Mouse (Mus musculus) CH12.LX (cell line): ENCODE data around the gene Acd. TPM values are rescaled to one million over a fixed set of nuclear protein-coding genes. Genes with fewer than 3 reads are reported as not detected.

Source experiments
- DNase-seq: peaks from one replicate; pipeline ENCODE4 v3.0.0-alpha.2; 2013; ENCODE audit errors: extremely low read depth
- H3K27ac ChIP-seq: 2 replicates; pipeline ENCODE4 v1.5.1; 2012; ENCODE audit warnings: low read depth, mild to moderate bottlenecking, control low read depth, moderate library complexity; ENCODE audit not compliant: insufficient read depth
- H3K27me3 ChIP-seq: replicated peaks from 2 replicates; pipeline ENCODE3; 2012; ENCODE audit warnings: inconsistent platforms
- H3K36me3 ChIP-seq, 2 experiments: replicated peaks in 1 of 2; 2 replicates each; pipeline versions ENCODE3 to v1.6.1; 2012; ENCODE audit warnings: inconsistent platforms in 1 of 2, low read length in 1 of 2, mild to moderate bottlenecking in 1 of 2, mixed read lengths in 1 of 2, moderate library complexity in 1 of 2; ENCODE audit not compliant: control insufficient read depth in 1 of 2, insufficient read depth in 1 of 2
- H3K4me1 ChIP-seq, 2 experiments: 2 replicates each; pipeline ENCODE4 v1.6.1; 2012; ENCODE audit warnings: inconsistent platforms in 1 of 2, moderate library complexity in 1 of 2; ENCODE audit not compliant: insufficient read depth in 2 of 2, control insufficient read depth in 1 of 2
- H3K4me2 ChIP-seq: 2 replicates; pipeline ENCODE4 v1.6.1; 2012; ENCODE audit warnings: low read depth, mild to moderate bottlenecking, control low read depth; ENCODE audit not compliant: poor library complexity, insufficient read depth, severe bottlenecking
- H3K4me3 ChIP-seq, 3 experiments: fragments of 150-350 bp in 1 of 3; sonication (generic) in 1 of 3; replicated peaks in 1 of 3; 2 replicates each; pipeline versions ENCODE3 to v1.5.1; 2011 to 2012; ENCODE audit warnings: low read depth in 2 of 3, low read length in 2 of 3, mild to moderate bottlenecking in 2 of 3, moderate library complexity in 2 of 3, control low read depth in 1 of 3, improper control_type of control experiment in 1 of 3, inconsistent platforms in 1 of 3, mixed read lengths in 1 of 3; ENCODE audit not compliant: poor library complexity in 1 of 3
- H3K79me2 ChIP-seq: replicated peaks from 2 replicates; pipeline ENCODE4 v1.6.1; 2012; ENCODE audit warnings: mild to moderate bottlenecking, moderate library complexity; ENCODE audit not compliant: control insufficient read depth, poor library complexity, insufficient read depth, severe bottlenecking; ENCODE audit errors: extremely low read depth
- H3K9ac ChIP-seq: 2 replicates; pipeline ENCODE4 v1.6.1; 2012; ENCODE audit warnings: low read depth, mild to moderate bottlenecking, control low read depth, moderate library complexity; ENCODE audit not compliant: insufficient read depth
- H3K9me3 ChIP-seq: replicated peaks from 2 replicates; pipeline ENCODE3; 2012; ENCODE audit warnings: low read length, inconsistent platforms, mixed read lengths
- BHLHE40 ChIP-seq: IDR thresholded peaks from 2 replicates; pipeline ENCODE4 v1.6.1; 2011; ENCODE audit warnings: mild to moderate bottlenecking, low read depth, low read length, improper control_type of control experiment
- EP300 ChIP-seq: IDR thresholded peaks from 2 replicates; pipeline ENCODE4 v1.6.1; 2011; ENCODE audit warnings: low read length, improper control_type of control experiment
- GABPA ChIP-seq: IDR thresholded peaks from 2 replicates; pipeline ENCODE4 v1.6.1; 2012; ENCODE audit warnings: low read depth, low read length, improper control_type of control experiment, inconsistent platforms; ENCODE audit not compliant: insufficient replicate concordance
- HCFC1 ChIP-seq: IDR thresholded peaks from 2 replicates; pipeline ENCODE4 v1.6.1; 2012; ENCODE audit warnings: low read depth, mild to moderate bottlenecking, inconsistent platforms, low read length, improper control_type of control experiment
- IRF4 ChIP-seq: IDR thresholded peaks from 2 replicates; pipeline ENCODE4 v1.6.1; 2014; ENCODE audit warnings: low read depth, mild to moderate bottlenecking, inconsistent platforms, low read length, improper control_type of control experiment
- MAX ChIP-seq: IDR thresholded peaks from 2 replicates; pipeline ENCODE4 v1.6.1; 2011; ENCODE audit warnings: low read length, improper control_type of control experiment
- MAZ ChIP-seq: IDR thresholded peaks from 2 replicates; pipeline ENCODE4 v1.6.1; 2012; ENCODE audit warnings: low read depth, mild to moderate bottlenecking, inconsistent platforms, low read length, improper control_type of control experiment, moderate library complexity
- MEF2A ChIP-seq: IDR thresholded peaks from 2 replicates; pipeline ENCODE4 v1.6.1; 2014; ENCODE audit warnings: low read depth, mild to moderate bottlenecking, inconsistent platforms, low read length, improper control_type of control experiment, borderline replicate concordance
- NRF1 ChIP-seq: IDR thresholded peaks from 2 replicates; pipeline ENCODE4 v1.6.1; 2014; ENCODE audit warnings: low read depth, mild to moderate bottlenecking, inconsistent platforms, low read length, improper control_type of control experiment, moderate library complexity
- POLR2A ChIP-seq: IDR thresholded peaks from 2 replicates; pipeline ENCODE4 v1.6.1; 2011; ENCODE audit warnings: low read depth, mild to moderate bottlenecking, improper control_type of control experiment, low read length
- SIN3A ChIP-seq: IDR thresholded peaks from 2 replicates; pipeline ENCODE4 v1.6.1; 2012; ENCODE audit warnings: low read length, improper control_type of control experiment, inconsistent platforms
- TBP ChIP-seq: conservative IDR thresholded peaks from 2 replicates; pipeline ENCODE4 v1.6.1; 2011; ENCODE audit warnings: low read depth, low read length, improper control_type of control experiment
- UBTF ChIP-seq: IDR thresholded peaks from 2 replicates; pipeline ENCODE4 v1.6.1; 2012; ENCODE audit warnings: low read depth, mild to moderate bottlenecking, inconsistent platforms, low read length, improper control_type of control experiment, moderate library complexity
- USF1 ChIP-seq: IDR thresholded peaks from 2 replicates; pipeline ENCODE4 v1.6.1; 2014; ENCODE audit warnings: low read depth, mild to moderate bottlenecking, inconsistent platforms, low read length, improper control_type of control experiment
- USF2 ChIP-seq: conservative IDR thresholded peaks from 2 replicates; pipeline ENCODE4 v1.6.1; 2011; ENCODE audit warnings: low read depth, low read length, improper control_type of control experiment
- ZKSCAN1 ChIP-seq: IDR thresholded peaks from 2 replicates; pipeline ENCODE4 v1.6.1; 2012; ENCODE audit warnings: low read depth, inconsistent platforms, low read length, improper control_type of control experiment, borderline replicate concordance
- ZNF384 ChIP-seq: IDR thresholded peaks from 2 replicates; pipeline ENCODE4 v1.6.1; 2012; ENCODE audit warnings: low read depth, low read length, improper control_type of control experiment, inconsistent platforms
- dilution Hi-C: fragments of 300-500 bp; cut with MboI; formaldehyde crosslinking; loops from 2 replicates; pipeline ENCODE4 v1.14.3; 2020; ENCODE audit warnings: low sequenced_read_pairs; ENCODE audit not compliant: extremely low pct_unique_long_range_greater_than_20kb, extremely low pct_ligation_motif_present
- in situ Hi-C: fragments of 300-500 bp; cut with MboI; formaldehyde crosslinking; loops from 3 replicates; pipeline ENCODE4 v1.14.3; 2019; ENCODE audit warnings: low sequenced_read_pairs, low pct_ligation_motif_present, low pct_unique_long_range_greater_than_20kb, mixed read lengths
- polyA plus RNA-seq: library from polyadenylated mRNA; unstranded; fragments of >175 nt; gene quantifications from 2 replicates; pipeline ENCODE4 v1.2.1, GENCODE M21; 2012; ENCODE audit warnings: low read depth; ENCODE audit not compliant: insufficient read length
- total RNA-seq, 2 experiments: library from RNA; depleted of rRNA; stranded (reverse); fragments of 300-350 nt in 1 of 2; fragments of >200 nt in 1 of 2; gene quantifications; 2 replicates each; pipeline ENCODE4 v1.2.3; 2012 to 2014

Gene Acd
- total and polyA plus RNA-seq, 3 experiments = 5.2 to 40.0 (median 11.9) TPM

GRCm38 (mm10) chr8:105699488-105700215 is 1.2 kb downstream of the Acd start:
- in situ Hi-C loops = loop anchor here (5.0 to 25.0 kb wide), 2 partner anchors 102 to 338 kb away; no protein-coding TSS in a partner anchor
- Histone ChIP-seq H3K27ac (no peak overlapping the region), H3K9me3 (no peaks in the 10 kb centered on the region), H3K79me2 (no peaks in the 10 kb centered on the region), H3K27me3 (no peaks in the 10 kb centered on the region), H3K36me3 (peaks cover 64 to 80% of the 10 kb centered on the region in 2 experiments), H3K4me2 (peak overlapping the region; percentile 85), H3K4me3 (peak overlapping the region; percentile 77 to 90 (median 85)), H3K4me1 (peaks cover 6 to 23% of the 10 kb centered on the region in 2 experiments; a peak in 3 of 4 replicates), H3K9ac (peak overlapping the region; percentile 97; the same call in 1 of the 2 replicates)
- dilution Hi-C loops = no loop called here
- TF ChIP-seq GABPA (no peak), ZNF384 (no peak), USF2 (no peak), IRF4 (no peak), SIN3A (no peak), MEF2A (no peak), TBP (no peak), MAX (no peak), MAZ (no peak), USF1 (no peak), UBTF (no peak), NRF1 (no peak)
- no peak for DNase-seq

- TF ChIP-seq EP300 = no peak
- no peak for TF ChIP-seq POLR2A
- TF ChIP-seq SIN3A = no peak
- no peak for TF ChIP-seq BHLHE40
- TF ChIP-seq HCFC1 = no peak
- TF ChIP-seq ZKSCAN1 = no peak
- no peak for DNase-seq
- H3K27ac ChIP-seq = no peak overlapping the region
- H3K36me3 ChIP-seq = peaks cover 64 to 80% of the 10 kb centered on the region in 2 experiments
- no peak overlapping the region for H3K9ac ChIP-seq
- dilution Hi-C loops = no loop called here
- in situ Hi-C loops = no loop called here
- H3K4me3 ChIP-seq = no peak overlapping the region
- H3K79me2 ChIP-seq = no peaks in the 10 kb centered on the region
- H3K4me1 ChIP-seq = peaks cover 6 to 23% of the 10 kb centered on the region in 2 experiments; a peak in 3 of 4 replicates
- no peak overlapping the region for H3K4me2 ChIP-seq
- no peaks in the 10 kb centered on the region for H3K9me3 ChIP-seq
- H3K27me3 ChIP-seq = no peaks in the 10 kb centered on the region
These were observed 2.2 kb downstream of the Acd start for GRCm38 (mm10) chr8:105698734-105699133.
